Mouse (Mus musculus) frontal cortex, postnatal 25 days (tissue): ENCODE data around the gene Pitx3.
"Not testable (repeated sequence)": the region's sequence is repeated elsewhere in the genome, so short reads cannot be mapped to it uniquely, and the experiment has no call there.

ENCODE experiments used
- DNase-seq, 2 experiments: peaks; one replicate each; pipeline ENCODE4 v3.0.0; 2022; ENCODE audit warnings: low spot score in 2 of 2

Gene Pitx3

DNA sequence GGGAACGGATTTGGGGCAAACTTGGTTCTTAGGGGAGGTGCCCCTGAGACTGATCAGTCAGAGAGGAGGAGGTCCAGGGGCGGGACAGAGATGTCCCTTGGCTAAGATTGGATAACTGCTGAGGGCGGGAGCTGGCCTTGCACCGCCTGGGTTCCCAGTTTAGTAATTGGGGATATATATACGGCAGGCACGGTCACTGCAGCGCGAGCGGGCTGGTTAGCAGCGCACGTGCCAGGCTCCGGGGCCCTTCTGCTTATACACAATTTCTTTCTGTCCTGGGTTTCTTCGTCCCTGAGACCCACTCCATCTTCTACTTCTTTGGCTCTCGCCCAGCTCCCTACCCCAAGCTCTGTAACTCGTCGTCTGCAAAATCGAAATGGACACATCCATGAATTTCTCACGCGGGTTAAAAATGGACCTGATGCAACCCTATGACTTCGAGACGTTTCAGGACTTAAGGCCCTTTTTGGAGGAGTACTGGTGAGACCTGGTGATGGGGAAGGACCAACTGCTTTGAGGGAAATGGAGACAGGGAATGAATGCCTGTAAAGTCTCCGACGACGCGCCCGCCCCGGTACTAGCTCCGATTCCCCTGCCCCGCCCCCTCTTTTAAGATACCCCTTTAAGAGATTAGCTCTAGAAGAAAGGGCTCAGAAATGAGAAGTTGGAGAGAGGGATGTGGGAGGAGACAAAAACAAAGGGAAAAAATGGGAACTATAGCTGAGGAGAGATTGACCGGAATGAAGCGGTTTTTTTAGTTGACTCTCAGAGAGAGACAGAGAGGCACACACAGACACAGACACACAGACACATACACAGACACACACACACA is 16.2 kb downstream of the Pitx3 start, which contains the start of gene Elovl3:
Gene Elovl3, plus strand, starts transcription at position 204 of the 832 bp plus-strand sequence.
- no peak for DNase-seq

DNA sequence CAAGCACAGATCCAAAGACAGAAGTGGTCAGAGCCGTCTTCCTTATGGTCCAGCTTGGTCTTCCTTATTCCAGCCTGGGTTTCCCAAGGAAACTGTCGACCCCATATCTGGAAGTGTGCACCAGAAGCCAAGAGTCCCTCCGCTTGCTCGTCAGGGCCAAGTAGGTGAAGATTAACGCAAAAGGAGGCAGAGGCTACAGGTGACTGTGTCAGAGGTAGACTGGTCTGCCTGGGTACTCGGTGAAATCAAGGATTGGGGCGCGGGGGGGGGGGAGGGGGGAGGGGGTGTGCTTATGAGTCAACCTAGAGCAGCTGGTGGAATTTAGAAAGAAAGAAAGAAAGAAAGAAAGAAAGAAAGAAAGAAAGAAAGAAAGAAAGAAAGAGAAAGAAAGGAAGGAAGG is 16.8 kb downstream of the Pitx3 start:
- no peak for DNase-seq

DNA sequence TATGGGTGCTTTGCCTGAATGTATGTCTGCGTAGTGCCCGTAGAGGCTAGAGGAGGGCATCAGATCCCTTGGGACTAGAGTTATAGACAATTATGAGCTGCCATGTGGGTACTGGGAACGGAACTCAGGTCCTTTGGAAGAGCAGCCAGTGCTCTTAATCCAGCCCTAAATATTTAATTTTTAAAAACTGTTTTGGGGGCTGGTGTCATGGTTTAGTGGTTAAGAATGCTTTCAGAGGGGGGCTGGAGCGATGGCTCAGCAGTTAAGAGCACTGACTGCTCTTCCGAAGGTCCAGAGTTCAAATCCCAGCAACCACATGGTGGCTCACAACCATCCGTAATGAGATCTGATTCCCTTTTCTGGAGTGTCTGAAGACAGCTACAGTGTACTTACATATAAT is 18.4 kb downstream of the Pitx3 start:
- DNase-seq, result not testable (repeated sequence)

DNA sequence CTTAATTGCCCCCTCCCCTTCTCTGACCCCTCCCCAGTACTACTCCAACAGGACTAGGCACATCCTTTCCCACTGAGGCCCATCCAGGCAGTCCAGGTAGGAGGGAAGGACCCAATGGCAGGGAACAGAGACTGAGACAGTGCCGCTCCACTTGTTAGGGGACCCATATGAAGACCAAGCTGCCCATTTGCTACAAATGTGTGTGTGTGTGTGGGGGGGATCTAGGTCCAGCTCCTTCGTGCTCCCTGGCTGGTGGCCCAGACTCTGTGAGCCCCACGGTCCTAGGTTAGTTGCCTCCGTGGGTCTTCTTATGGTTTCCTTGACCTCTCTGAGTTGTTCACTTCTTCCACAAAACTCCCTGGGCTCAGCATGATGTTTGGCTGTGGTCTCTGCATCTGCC is 21.8 kb downstream of the Pitx3 start:
- no peak for DNase-seq

DNA sequence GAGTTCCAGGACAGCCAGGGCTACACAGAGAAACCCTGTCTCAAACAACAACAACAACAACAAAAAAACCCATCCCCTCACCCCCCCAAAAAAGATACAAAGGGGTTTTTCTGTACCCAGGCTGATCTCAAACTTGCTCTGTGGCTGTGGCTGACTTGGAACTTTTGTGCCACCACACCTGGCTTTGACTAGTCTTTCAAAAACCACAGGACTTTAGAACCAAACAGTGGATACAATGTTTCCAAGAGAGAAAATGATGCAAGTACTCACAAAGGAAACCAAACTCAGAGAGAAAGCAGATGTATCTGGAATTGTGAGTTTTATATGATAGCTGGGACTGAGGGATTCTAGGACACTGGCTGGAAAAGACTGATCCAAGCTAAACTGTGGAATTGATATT is 23.5 kb downstream of the Pitx3 start:
- no peak for DNase-seq

DNA sequence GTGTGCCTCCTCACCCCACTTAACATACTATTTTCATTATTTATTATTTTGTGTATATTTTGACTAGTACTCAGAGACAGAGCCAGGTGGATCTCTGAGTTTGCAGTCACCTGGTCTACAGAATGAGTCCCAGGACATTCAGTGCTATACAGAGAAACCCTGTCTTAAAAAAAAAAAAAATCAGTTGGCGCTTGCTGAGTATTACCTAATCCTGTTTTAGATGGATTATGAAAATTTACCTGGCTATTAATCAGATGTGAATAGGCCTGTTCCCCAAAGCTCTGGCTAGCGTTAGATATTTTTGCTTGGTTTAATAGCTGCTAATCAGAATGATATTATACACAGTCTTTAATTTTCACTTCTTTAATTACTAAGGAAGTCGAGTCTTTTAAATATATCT is 24.2 kb downstream of the Pitx3 start:
- DNase-seq, result no peak

DNA sequence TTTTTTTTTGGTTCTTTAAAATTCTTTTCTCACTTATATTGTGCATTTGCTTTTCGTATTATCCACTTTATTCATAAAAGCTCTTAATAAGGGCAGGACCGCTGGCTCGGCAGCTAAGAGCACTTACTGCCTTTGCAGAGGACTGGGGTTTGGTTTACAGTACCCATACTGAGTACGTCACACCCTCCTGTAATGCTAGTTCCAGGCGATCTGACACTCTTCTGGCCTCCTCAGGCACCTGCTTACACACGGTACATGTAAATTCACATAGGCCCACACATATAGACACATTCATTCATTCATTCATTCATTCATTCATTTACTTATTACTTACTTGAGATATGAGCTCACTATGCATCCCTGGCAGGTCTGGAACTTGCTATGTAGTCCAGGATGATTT is 27.3 kb downstream of the Pitx3 start:
- DNase-seq, result no peak

DNA sequence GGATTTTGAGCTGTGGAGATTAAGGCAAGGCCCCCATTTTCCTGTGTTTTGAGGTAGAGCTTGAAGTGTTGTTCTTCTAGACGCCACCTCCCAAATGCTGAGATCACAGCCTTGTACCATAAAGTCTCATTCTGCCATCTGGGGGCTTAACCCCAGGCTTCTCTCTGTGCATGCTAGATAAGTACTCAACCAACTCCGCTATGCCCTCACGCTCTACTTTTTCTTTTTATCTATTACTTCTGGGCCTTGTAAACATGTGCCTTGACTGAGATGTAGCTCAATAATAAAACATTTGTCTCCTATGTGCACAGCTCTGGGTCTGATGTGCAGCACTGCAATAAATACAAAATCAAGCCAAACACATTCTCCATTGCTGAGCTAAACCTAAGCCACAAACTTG is 28.7 kb downstream of the Pitx3 start:
- DNase-seq, result no peak

DNA sequence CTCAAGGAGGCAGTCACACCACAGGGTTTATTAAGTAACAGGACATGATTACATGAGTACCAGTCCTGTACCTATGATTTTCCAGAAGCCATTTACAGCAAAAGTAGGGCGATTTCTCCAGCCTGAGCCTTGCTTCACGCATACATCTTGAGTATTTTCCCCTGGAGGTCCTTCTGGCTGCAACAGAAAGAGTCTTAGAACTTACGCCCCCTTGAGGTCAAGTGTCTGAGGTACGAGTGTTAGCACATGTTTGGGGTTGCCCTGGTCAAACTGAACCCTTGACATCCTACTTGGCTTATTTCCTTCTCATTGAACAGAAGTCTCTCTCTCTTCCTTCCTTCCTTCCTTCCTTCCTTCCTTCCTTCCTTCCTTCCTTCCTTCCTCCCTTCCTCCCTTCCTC is 33.5 kb downstream of the Pitx3 start:
- DNase-seq, result no peak

DNA sequence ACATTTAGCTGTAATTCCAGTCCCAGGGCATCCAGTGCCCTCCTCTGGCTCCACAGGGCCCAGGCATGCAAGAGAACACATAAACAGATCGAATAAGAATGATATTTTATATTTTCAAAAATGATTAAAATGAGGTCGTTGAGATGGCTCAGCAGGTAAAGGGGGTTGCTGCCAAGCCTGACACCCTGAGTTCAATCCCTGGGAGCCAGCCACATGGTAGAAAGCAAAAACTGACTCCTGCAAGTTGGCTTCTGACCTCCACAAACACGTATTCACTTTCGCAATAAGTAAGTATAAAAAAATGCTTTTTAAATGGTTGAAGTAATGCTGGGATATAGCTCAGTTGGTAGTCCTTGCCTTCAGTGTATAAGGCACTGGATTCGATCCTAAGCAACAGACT is 37.3 kb downstream of the Pitx3 start:
- DNase-seq, result no peak

DNA sequence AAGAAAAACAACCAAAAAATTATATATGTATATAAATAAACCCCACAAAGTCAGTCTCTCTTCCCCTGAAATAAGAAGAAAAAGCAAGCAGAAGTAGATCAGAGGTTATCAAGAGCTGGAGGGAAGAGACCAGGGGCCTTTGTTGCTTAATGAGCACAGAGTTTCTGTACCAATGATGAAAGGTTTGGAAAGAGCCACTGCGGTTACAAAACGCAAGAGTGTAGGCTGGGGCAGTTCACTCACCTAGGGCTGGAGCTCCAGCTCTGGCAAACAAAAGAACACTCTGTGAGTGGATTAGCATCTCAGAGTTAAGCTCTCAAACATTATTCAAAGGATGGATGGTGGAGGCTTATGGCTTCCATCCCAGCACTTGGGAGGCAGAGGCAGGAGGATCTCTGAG is 37.9 kb downstream of the Pitx3 start:
- DNase-seq, result no peak

DNA sequence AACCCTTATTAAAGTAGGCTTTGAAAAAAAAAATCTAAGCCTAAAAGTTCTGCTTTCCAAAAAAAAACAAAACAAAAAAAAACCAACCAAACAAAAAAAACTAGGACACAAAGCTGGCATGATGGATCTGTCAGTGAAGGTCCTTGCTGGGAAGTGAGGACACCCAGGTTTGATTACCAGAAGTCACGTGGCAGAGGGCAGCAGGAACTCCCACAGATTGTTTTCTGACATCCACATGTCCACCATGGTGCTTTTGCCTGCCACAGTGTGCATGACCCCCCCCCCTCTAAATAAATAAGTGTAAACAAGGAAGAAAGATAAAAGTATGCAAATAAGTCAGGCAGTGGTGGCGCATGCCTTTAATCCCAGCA is 44.0 kb downstream of the Pitx3 start:
- DNase-seq, result no peak

DNA sequence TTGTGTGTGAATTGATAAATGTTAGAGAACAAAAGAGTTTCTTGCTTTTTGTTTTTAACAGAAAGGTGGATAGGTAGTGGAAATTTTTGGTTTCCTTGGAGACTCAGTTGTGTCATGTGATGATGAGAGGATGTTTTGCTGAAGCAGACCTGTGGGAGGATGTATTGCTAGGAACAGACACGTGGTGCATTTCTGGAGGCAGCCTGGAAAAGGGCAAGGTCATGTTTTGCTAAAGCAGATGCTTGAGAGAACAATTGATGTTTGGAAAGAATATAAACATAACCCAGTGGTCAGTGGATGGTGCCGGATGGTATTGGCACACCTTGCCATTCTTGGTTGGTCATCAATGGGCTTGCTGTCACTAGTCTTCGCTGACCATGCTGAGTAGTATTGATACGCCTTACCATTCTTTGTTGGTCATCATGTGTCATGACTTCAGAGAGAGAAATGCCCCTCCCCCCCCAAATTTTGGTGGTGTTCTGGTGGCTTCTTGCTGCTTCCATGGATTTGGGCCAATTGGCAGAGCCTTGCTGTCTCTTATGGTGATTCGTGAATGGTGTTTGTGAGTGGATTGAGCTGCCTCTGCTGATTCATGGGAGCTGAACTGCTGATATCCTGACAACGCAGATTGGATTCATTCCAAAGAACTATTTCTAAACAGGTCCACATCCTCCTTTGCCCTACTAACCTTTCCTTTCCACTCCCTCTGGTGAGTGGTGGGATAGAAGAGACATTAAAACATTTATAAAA is 44.5 kb downstream of the Pitx3 start:
- no peak for DNase-seq

DNA sequence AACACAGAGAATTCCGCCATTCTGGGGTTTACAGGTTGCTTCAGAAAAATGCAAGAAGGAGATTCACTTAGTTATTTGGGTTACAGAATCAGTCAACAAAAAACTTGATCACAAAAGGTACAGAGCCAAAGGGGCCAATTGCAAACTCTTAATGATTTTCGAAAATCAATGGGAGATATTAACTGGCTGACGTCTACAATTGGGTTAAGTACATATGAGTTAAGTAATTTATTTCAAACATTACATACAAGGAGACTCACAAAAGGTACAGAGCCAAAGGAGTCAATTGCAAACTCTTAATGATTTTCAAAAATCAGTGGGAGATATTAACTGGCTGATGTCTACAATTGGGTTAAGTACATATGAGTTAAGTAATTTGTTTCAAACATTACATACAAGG is 48.6 kb downstream of the Pitx3 start:
- no peak for DNase-seq

DNA sequence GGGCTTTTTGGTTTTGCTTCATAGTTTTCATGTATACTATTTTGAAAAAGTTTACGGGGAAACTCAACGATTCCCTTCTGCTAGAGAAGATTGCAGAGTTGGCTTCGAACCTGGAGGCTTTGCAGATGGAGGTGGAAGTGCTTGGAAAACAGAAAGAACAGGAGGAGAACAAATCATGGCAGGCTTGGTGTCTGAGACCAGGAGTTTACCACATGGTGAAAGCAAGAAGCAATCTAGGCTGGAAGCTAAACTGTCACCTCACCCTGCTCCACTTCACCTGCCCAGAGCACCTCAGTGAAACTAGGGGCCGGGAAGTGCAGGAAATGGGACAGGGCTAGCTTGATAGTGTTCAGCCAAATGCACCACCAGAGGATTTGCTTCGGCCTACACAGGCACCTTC is 51.7 kb downstream of the Pitx3 start:
- no peak for DNase-seq

DNA sequence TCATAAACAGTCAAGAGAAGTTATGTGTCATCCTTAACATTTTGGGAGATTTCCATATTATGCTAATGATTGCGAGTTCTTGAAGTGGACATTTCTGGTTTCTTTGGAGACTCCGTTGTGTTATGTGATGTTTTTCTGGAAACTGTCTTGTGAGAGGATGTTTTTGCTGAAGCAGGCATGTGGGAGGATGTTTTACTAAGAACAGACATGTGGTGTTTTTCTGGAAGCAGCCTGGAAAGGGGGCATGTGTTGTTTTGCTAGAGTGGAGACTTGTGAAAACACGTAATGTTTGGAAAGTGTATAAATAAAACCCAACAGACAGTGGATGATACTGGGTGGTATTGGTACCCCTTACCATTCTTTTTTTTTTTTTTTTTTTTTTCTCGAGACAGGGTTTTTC is 52.8 kb downstream of the Pitx3 start:
- DNase-seq, result no peak

DNA sequence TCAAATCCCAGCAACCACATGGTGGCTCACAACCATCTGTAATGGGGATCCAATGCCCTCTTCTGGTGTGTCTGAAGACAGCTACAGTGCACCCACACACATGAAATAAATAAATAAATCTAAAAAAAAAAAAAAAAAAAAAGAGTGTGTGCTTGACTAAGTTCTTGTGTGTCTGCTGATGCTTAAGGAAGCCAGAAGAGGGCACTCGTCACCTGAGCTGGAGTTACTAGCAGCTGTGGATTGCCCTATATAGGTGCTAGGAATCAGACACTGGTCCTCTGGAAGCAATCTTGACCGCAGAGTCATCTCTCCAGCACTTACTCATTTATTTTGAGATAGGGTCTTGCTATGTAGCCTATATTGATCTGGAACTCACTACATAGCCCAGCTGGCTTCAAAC is 54.0 kb downstream of the Pitx3 start:
- no peak for DNase-seq

DNA sequence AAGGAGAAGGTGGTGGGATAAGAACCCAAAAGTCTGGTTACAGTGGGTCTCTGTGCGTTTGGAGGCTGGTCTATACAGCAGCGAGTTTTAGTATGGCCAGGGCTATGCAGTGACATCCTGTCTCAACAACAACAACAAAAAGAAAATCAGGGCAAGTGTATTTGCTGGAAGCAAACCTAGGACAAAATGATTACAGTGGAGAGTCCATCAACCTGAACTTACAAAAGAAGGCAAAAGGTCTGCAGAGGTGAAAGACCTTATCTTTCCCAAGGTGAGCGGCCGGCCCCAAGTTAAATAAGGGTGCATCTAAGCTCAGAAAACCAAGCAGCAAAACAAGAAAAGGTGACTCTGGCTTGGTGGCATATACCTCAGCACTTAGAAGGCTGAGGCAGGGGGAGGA is 56.5 kb downstream of the Pitx3 start:
- no peak for DNase-seq

DNA sequence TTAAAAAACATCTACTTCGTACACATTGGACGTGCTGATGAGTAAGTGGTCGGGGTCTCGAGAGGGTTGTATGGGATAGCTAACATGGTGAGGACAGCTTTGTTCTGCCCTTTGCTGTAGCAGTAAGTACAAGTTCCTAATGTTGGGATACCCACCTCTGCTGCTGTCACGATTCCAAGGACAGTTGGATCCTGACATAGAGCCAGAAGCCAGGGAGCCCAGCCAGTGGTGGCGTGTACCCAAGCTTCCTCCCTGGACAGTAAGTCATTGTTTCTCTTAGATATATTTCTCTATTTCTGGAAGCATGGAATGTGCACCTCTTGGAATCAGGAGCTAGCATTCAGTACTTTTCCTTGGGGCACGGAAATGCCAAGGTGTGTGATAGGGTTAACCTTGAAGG is 60.3 kb downstream of the Pitx3 start:
- no peak for DNase-seq

DNA sequence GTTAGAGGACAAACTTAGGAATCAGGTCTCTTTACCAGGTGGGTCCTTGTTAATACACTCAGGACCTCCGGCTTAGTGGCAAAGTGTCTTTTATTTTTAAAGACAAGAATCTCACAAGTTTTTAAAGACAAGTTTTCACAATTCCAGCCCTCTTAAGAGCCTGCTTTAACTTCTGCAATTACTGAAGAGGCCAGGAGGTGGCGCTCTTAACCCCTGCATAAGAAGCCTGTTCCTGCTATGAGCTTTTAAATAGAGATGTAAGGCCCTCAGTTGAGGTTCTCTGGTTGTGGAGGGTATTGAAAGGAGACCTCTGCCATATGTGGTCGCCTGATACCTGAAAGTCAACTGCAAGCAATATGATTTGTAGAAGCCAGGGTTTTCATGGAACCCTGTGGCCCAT is 61.8 kb downstream of the Pitx3 start:
- DNase-seq, result peak; percentile 33 to 42
